Mouse (Mus musculus) ovary, postnatal 36 days (tissue): Measurements from ENCODE around the gene Pde10a.

Experiments
- DNase-seq: peaks from one replicate; pipeline ENCODE4 v3.0.0; 2022; ENCODE audit warnings: low spot score, mixed read lengths

Pde10a gene

DNA sequence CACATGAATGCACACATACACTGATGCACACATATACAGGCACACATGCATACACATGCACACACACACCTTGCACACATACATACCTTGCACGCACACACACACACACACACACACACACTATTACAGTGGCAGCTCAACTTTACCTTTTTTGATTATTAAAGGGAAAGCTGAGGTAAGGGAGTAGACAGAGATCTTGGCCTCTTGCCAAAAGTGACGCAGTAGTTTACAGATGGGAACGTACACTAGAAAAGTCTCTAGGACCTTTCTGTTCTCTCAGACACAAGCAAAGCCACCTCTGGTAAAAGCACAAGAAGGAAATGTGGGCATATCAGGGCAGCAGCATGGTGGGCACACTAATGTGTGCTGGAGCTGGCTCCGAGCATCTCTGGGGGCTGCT is 317.5 kb downstream of the Pde10a start:
- no peak for DNase-seq

DNA sequence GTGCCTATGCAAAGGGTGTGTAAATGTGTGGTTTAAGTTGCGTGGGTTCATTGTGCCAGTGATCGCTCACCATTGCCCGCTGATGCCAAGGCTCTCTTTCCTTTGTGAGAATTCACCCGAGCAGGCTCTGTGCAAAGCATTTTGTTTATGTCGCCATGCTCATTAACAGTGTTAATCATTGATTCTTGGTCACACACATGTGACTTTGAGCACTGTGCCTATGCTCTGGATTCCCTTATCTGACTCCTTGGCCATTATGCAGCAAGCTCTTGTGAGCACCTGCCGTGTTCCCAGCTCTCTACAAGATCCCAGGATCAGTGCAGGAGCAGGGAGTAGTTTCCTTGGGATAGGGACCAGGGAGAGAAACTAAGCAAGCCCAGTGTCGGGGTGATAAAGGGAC is 318.8 kb downstream of the Pde10a start:
- no peak for DNase-seq

DNA sequence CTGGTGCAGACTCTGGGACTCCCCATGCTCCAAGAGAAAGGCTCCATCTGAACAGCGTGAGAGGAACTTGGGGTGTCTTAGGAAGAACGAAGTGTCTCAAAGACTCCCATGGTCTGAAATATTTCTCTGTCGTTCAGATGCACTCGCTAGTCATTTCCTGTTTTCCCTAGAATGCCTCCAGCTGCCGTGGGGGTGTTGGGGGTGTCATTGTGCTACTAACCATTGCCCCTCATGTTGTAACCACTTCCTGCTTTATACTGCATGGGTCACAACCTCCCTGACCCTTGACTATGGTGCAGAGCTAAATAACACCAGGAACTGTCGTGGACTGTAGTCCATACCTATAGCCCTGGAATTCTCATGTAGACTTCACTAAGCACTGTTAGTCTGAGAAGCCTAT is 321.3 kb downstream of the Pde10a start:
- DNase-seq = no peak

DNA sequence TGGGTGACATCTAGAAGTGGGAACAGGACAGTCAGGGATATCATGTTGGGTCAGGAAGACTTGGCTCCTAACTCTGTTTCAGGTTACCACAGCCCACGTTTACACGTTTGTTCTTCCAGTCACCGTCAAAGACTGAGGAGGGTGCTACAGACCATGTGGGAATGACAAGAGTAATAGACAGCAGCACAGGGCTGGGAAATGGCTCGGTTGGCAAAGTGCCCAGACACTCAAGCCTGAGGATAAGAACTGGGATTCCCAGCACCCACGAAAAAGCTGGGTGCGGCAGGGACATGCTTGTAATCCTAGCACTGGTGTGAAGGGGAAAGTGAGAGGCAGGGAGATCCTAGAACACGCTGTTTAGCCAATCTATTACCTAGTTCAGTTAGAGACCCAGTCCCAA is 322.4 kb downstream of the Pde10a start:
- no peak for DNase-seq

DNA sequence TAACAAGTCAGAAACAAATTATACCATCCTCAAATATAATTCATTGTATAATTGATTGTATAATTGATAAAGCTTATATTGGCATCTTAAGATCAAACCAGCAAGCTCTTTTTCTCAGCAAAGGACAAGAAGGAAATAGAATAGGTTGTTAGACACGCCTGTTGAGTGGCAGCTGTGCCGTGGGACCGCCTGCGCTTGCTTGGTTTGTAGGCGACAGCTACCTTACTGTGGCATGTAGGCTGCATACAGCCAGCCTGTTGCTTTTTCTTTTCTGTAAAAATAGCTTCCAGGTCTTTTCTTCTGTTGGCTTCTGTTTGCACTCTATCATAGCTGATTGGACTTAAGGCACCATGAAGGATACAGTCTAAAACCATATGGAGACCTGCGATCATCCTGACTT is 326.7 kb downstream of the Pde10a start:
- DNase-seq = no peak

DNA sequence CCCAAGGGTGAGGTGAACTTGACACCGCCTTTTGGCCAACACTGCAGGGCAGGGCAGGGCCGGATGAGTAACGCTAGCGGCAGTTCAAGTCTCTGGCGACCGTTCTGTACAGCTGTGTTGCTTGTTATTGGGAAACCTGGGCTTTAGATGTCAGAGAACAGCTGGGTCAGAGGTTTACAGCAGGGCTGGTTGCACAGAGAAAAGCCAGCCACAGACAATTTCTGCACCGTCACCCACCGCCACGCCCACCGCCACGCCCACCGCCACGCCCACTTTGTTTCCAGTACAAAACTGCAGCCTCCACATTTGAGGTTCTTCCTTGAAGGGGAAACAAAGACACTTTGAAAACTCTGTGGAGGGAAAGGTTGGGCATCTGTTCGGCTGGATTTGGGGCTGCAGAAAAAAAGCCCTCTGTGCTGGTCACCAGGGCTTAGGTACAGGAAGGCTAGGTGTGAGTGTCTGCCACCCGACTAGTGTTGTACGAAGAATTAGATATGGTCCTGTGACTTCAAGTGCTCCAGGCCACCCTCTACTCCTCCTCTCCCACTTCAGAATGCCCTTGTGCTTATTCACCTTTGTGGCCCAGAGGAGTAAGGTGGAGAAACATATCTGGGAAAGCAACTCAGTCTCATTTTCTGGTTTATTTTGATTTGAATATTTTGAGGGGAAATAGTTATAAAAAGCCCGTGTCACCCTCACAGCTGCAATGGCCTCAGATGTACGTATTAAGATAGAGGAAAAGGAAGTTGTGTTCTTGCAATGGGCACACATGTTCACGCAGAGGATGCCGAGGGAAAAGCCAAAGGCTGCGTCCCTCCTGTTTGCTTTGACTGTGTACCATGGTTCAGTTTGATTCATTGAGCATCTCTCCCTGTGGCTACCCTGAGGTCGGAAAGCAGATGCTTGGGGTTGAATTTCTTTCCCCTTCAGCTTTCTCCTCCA is 331.5 kb downstream of the Pde10a start:
- DNase-seq = peak; percentile 73

DNA sequence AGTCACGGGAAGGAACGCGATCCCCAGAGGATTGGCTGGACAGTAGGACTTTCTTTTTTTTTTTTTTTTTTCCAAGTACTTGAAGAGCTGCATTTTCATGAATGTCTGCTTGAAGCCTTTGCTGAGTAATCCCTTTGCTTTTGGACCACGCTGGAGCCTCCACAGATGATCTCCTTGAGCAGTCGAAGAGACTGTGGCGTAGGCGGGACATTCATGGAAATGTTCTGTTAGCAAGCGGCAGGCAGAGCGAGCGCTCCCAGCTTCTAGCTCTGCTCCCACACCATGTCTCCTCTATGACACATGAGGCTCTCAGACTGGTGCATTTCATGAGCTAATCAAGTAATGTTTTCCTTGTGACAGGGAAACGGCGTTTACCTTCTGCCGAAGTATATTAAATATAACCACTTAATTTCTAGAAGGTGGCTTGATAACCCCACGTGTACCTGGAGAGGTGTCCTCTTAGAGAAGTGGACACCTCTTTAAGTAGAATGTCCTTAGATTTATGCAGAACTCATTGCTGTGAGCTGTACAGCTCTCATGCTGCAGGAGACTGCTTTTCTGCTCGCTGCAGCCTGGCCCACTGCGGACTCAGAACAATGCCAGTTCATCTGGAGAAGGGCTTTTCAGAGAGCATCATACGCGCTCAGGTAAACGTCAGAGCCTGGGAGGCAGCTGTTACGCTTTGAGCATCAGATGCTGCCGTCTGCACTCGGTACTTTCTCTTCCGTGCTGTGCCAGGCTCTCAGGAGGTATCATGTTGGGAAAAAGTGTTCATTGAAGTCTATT is 333.7 kb downstream of the Pde10a start:
- DNase-seq = no peak

DNA sequence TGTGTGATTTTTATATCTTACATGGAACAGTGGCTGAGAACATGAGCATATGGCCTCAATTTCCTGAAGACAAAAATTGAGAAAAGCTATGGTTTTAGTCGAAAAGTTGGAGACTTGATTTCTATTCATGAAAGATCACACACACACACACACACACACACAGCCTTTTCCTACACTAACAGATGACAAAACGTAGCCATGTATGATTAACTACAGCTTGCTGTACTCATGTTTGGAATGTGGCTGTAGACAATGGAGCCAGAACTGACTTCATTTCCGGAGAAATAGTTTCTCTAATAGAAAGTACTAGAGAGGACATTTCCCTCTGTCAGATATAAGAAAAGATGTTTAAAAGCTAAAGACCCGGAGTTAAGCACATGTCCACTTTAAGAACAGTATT is 334.3 kb downstream of the Pde10a start:
- no peak for DNase-seq

DNA sequence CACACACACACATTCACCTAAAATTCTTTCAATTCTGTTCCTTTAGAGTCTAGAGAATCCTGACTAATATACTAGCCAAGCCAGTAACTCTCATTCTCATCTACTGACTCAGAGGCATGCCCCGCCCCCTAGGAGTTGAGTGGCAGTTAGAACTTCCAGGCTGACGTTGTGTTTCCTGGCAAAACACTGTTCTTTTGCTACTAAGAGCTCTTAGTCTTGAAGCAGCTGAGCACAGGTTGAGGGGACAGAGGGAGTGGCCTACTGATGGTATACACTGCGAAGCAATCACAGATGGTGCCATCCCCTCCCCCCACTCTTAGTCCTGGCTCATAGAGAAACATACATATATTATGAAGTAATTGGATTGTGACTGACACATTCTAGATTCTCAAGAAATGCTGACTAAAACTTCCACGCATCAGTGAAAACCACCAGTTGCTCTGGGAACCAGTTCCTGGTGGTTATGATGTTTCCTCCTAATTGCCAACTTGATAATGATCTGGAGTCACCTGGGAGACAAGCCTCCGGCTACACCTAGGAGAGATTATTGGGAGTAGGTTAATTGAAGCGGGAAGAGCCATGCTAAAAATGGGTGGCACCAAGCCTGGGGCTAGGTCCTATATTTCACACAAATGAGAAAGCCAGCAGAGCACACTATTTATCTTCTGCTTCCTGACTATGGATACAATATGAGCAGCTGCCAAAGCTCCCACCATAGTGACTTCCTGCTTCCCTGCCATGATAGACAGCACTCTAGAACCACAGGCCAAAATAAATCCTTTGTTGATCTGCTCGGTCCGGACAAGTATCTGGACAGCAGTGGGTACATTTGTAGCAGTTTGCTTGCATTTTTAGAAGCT is 339.7 kb downstream of the Pde10a start:
- no peak for DNase-seq

DNA sequence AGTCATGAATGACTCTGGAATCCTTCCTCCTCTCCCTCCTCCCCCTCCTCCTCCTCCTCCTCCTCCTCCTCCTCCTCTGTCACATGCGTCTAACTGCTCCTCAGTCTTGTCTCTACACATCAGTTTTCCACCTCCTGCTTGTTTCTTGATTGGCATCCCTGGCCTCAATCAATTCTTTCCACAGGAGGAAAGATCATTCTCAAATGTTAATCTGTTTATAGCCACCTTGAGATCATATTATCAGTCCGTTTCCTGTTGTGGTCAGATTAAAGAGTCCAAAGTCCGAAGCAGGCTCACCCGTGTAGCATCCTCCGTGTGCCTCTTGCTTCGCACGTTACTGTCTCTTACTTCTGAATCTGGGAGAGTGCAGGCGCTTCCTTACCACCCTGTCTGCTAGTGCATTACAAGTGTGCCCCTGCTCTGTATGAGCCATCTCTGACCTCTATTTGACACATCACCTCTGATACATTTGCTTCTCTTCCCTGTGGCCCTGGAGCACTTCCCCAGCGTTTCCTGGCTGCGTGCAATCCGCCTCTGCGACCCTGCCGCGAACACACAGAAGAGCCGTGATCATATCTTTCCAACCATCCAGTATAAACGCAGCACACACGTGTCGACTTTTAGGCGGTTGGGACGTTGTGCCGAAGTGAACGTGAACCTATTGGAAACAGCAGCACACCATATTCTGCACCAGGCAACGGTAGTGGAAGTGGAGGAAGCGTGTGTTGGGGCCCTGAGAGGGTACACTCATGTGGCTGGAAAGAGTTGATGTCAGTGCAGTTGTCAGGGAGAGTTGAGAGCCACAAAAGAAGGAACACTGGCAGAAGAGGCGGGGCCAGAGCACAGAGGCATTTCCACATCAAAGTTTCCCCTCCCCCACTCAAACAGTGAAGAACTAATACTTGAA is 342.4 kb downstream of the Pde10a start:
- no peak for DNase-seq

DNA sequence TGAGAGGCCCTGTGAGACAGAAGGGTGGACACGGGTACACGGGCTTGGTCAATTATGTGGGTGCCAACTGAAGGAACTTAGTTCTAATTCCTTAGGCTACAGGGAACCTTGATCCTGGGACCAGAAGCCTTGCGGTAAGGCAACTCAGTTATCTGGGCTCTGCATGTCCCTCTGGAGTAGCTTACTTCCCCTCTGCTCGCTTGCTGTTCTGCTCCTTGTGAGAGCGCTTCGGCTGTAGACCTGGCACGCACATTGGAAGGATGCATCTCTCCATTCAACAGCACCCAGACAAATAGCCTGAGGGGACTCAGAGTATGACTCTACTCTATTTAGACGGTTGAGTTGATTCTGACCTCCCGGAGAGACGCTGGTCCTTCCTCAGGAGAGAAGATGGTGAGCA is 344.1 kb downstream of the Pde10a start:
- no peak for DNase-seq

DNA sequence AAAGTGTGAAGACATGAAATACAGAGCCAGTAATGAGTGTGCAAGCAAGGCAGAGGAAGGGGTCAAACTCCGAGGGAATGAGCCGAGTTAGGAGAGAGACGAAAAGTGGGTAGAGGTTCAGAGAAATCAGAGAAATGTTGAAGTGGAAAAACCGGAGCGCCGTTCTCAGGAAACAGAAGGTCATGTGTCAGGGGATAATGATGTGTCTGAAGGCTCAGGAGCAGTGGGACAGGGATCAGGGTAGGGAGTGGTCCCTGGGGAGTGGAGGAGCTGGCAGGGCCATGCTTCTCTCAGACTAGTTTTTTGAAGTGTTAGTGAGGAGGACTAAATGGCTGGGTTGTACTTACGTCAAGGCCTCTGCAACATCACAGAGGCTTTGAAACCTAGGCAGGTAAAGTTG is 345.7 kb downstream of the Pde10a start:
- DNase-seq = no peak

DNA sequence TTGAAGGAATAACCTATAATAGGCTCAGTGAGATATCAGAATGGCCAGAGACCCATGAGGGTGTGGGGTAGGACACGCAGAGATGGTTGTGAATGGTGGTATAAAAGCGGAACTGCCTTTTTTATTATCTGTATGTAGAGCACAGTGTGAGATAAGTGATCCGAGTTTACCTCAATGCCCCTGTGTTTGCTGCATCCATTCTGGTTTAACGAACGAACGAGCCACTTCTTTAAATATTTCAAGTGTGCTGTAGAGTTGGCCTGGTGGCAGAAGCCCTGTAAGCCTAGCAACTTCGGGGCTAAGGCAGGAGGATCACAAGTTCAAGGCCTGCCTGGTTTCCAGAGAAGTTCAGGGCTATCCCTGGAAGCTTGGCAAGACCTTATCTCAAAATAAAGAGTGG is 346.2 kb downstream of the Pde10a start:
- no peak for DNase-seq

DNA sequence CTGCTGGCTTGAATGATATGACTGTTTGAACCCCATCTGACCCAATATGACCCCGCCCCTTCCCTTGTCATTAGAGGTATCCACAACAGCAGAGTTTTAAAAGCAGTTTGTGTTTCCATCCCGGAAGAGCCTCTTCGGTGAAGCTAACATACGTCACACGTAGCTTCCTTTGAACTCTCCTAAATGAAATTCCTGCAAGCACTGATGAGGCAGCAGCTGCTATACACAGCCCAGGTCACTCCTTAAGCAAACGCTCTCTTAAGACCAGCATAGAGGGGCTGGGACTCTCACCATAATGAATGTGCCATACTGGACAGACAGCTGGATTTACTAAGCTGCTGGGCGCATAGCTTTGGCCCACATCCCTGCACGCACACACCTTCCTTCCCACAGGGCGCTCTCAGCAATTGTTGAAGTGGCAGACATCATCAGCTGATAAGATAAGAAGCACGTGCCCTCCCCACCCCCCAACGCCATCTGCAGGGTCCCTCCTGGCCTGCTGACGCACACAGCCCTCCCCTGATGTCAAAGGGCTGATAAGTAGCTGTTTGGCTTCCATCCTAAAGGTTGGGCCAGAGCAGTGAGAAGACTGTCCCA is 346.9 kb downstream of the Pde10a start:
- DNase-seq = no peak

DNA sequence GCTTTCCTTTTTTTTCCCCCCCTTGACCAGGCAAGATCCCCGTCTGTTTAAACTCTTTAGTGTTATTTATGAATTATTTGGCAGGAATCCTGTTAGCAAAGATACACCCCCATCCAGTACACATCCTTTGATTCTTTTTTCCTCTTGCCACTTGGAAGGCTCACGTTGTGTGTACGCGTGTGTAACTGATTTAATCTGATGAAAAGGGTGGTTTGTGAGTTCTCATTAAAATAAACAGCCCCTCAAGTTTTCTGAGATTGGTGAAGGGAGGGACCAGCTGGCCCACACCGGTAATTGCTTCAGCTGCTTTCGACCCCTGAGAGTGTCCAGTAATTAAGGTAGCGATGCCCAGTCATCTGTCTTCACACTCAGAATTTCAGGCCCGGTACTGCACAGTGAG is 347.4 kb downstream of the Pde10a start:
- DNase-seq = no peak

DNA sequence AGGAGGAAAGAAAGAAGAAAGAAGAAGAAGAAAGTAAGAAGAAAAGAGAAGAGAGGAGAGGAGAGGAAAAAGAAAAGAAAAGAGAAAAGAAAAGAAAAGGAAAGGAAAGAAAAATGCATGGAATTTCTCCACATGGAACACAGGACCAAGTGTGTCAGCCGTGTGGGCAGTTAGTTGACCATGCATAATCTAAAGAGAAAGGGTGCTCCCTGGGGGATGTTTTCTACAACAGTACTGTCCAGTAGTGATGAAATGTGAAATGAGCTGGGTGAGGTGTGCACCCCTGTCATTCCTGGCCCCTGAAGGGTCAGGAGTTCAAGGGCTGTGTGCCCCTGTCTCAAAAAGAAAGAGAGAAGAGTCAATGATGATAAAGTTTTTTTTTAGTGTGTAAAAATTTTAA is 352.9 kb downstream of the Pde10a start:
- no peak for DNase-seq

DNA sequence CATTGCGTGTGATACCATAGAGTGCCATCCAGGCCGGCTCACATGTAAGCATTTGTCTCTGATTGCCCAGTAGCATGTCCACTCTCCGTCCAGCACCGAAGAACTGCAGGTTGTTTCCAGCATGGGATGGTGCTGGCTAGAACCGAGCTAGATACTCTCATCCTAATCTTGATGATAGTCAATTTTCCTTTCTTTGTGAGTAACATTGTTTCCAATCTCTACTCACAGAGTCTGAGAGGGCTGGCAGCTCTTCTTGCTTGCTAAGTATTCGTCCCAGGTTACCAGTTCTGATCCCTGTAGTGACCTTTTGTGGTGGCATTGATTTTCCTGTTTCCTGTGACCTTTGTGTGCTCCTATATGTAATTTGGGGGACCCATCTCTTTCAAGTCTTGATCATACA is 356.5 kb downstream of the Pde10a start:
- DNase-seq = no peak

DNA sequence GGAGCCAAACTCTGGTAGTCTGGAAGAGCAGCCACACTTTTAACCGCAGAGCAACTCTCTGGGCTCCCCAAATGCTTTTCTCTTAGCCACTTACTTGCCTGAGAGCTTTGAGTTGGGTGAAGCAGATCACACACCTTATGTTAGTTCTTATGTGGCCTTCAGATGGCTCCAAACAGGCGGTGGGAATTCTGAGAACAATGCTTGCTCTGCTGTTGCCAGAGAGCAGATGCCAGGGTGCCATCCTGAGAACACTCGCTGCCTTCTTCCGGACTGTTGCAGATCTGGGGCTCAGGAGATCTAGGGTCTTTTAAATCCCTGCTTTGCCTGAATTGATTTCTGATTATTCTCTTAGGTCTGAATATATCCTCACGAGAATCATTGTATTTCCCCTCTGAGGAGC is 359.5 kb downstream of the Pde10a start:
- DNase-seq = no peak

DNA sequence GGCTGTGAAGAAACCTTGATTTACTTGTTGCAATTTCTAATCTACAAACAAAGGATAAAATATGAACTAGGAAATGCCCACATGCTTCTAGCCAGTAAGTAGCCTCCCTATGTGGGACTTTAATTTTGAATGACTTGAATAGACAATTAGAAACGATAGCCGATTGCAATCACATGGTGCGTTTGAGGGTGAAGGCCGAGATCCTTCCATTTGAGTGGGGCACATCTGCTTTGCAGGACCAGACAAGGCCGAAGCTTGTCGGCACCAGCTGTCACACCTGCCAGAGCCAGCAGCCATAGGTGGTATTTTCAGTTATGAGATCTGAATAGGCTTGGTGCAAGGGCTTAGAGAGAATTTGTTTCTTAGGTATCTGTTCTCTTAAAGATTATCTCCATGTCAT is 360.7 kb downstream of the Pde10a start:
- DNase-seq = no peak

DNA sequence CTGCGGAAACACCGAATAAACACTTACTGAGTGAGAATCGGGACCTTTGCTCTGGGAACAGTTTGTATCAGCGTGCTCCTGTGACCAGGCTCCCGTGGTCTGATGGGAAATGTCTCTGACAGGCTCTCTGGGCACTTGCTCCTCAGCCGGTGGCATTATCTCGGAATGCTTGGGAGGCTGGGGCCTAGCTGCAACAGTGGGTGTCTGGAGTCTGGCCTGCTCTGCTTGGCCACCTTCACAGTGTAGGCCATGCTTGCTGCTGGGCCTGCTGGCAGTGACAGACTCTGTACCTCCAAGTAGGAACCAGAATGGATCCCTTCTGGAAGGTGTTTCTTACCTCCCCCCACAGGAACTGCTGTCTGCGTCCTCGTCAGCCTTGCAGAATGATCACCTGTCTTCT is 362.9 kb downstream of the Pde10a start:
- DNase-seq = no peak

DNA sequence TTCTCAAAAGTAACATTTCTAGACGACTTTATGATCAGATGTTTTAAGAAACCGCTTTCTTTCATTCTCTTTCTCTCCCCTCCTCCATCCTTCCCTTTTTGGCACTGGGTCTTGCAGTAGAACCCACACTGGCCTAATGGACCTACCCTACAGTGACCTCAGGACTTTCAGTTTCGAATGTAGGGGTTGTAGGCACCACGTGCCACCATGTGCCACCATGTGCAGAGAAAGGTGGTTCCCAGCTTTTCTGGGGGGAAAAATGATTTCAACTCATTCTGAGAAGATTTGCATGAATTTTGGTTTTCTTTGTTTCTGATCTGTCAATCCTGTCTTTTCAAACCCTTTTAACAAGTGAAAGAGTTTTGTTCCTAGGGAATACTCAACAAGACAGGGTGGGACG is 363.5 kb downstream of the Pde10a start:
- no peak for DNase-seq
